Mouse (Mus musculus): ENCODE measurements around the gene Terf2. TPM values are rescaled to one million over a fixed set of nuclear protein-coding genes. Genes with fewer than 3 reads are reported as not detected.

Terf2 gene
- polyA plus RNA-seq, 1 experiment from 2014 or later = 16.8 TPM

DNA sequence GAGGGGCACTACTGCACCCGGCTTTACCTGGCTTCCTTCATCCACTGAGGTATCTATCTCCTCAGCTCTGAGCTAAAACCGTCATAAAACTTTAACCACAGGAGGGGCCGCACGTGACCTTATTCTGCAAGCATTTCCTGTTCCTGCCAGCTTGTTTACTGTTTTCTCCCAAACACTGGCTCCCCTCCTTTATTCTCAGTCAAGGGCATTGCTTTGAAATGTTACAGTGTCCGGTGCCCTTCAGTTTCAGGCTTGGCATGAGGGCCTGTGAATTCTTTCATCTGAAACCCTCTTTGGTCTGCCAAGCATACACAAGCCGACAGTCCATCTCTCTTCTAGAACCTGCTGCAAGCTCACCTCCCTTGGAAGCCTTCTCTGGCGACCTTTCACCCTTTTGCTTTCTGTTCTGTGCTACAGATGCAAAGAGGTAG is 22.5 kb upstream of the Terf2 start:
- H3K4me3 ChIP-seq (ENCODE audit: low read length) = no peak overlapping the region
- ATAC-seq (ENCODE audit: low read depth) = no peak
- no peaks in the 10 kb centered on the region for H3K36me3 ChIP-seq (ENCODE audit: control insufficient read depth, insufficient read depth, low read length)
- peak overlapping the region; percentile 37; the same call in 1 of the 2 replicates for H3K9ac ChIP-seq (ENCODE audit: low read length)
- H3K4me1 ChIP-seq (replicated peaks; ENCODE audit: control insufficient read depth, insufficient read depth, low read length) = peaks cover 22% of the 10 kb centered on the region
- WGBS = 24% methylated on average over 7 of the region's 7 CpGs
- no peaks in the 10 kb centered on the region for H3K27me3 ChIP-seq (ENCODE audit: control insufficient read depth, insufficient read depth, low read depth, low read length)
- H3K27ac ChIP-seq (ENCODE audit: low read length) = peak overlapping the region; percentile 45
- H3K4me2 ChIP-seq (ENCODE audit: low read depth, low read length) = no peak overlapping the region
- H3K9me3 ChIP-seq (ENCODE audit: control insufficient read depth, low read length) = no peaks in the 10 kb centered on the region

- Histone ChIP-seq H3K36me3 (ENCODE audit: control insufficient read depth, insufficient read depth, low read length) (no peaks in the 10 kb centered on the region), H3K27ac (ENCODE audit: low read length) (no peak overlapping the region), H3K9ac (ENCODE audit: low read length) (no peak overlapping the region), H3K9me3 (ENCODE audit: control insufficient read depth, low read length) (no peaks in the 10 kb centered on the region), H3K4me2 (ENCODE audit: low read depth, low read length) (no peak overlapping the region), H3K4me1 (replicated peaks; ENCODE audit: control insufficient read depth, insufficient read depth, low read length) (peaks cover 14% of the 10 kb centered on the region), H3K4me3 (ENCODE audit: low read length) (no peak overlapping the region), H3K27me3 (ENCODE audit: control insufficient read depth, insufficient read depth, low read depth, low read length) (no peaks in the 10 kb centered on the region)
- ATAC-seq (ENCODE audit: low read depth) = peak; percentile 72
- 17% methylated on average over 2 of the region's 2 CpGs for whole genome bisulfite sequencing
Measured at GRCm38 (mm10) chr8:107117019-107117418, 20.7 kb upstream of the Terf2 start.

DNA sequence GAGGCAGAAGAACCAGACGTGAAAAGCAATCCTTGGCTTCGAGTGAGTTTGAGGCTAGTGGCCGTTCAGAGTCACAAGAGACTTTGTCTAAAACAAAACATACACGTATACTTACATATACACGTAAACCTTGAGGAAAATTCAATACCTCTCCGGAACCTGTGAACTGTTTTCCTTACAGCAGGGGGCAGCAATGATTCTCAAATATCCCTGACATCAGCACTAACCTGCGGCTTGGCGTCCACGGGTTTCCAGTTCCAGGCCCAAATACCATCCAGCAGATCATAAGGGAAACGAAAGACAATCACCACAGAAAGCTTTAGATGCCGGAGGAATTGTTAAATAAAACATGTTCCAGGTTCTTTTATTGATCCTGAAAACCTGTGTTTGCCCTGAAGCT is 19.7 kb upstream of the Terf2 start:
- H3K4me1 ChIP-seq (replicated peaks; ENCODE audit: control insufficient read depth, insufficient read depth, low read length) = peaks cover 14% of the 10 kb centered on the region
- no peaks in the 10 kb centered on the region for H3K9me3 ChIP-seq (ENCODE audit: control insufficient read depth, low read length)
- peak; percentile 73; the same call in 1 of the 2 replicates for ATAC-seq (ENCODE audit: low read depth)
- peak overlapping the region; percentile 59; the same call in 1 of the 2 replicates for H3K27ac ChIP-seq (ENCODE audit: low read length)
- H3K9ac ChIP-seq (ENCODE audit: low read length) = no peak overlapping the region
- no peaks in the 10 kb centered on the region for H3K27me3 ChIP-seq (ENCODE audit: control insufficient read depth, insufficient read depth, low read depth, low read length)
- no peak overlapping the region for H3K4me3 ChIP-seq (ENCODE audit: low read length)
- H3K36me3 ChIP-seq (ENCODE audit: control insufficient read depth, insufficient read depth, low read length) = no peaks in the 10 kb centered on the region
- WGBS = 8% methylated on average over 11 of the region's 11 CpGs
- H3K4me2 ChIP-seq (ENCODE audit: low read depth, low read length) = peak overlapping the region; percentile 24; the same call in 1 of the 2 replicates

DNA sequence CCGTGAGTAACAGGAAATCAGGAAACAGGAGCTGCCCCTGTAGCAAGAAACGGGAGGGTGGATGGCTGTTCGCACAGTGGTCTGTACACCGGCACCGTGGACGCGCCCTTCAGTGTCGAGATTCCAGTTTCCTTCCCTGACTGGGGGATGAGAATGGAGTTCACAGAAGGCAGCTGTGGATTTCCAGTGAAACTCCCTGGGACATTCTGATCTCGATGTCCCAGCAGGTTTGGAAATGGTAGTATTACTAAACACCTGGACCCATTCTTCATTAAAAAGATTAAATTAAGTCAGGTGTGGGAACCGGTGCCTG is 18.6 kb upstream of the Terf2 start:
- no peak overlapping the region for H3K4me3 ChIP-seq (ENCODE audit: low read length)
- no peaks in the 10 kb centered on the region for H3K36me3 ChIP-seq (ENCODE audit: control insufficient read depth, insufficient read depth, low read length)
- no peaks in the 10 kb centered on the region for H3K27me3 ChIP-seq (ENCODE audit: control insufficient read depth, insufficient read depth, low read depth, low read length)
- peaks cover 14% of the 10 kb centered on the region for H3K4me1 ChIP-seq (replicated peaks; ENCODE audit: control insufficient read depth, insufficient read depth, low read length)
- peak overlapping the region; percentile 17; the same call in 1 of the 2 replicates for H3K9ac ChIP-seq (ENCODE audit: low read length)
- ATAC-seq (ENCODE audit: low read depth) = no peak
- no peaks in the 10 kb centered on the region for H3K9me3 ChIP-seq (ENCODE audit: control insufficient read depth, low read length)
- 47% methylated on average over 10 of the region's 10 CpGs for WGBS
- peak overlapping the region; percentile 1; the same call in 1 of the 2 replicates for H3K4me2 ChIP-seq (ENCODE audit: low read depth, low read length)
- no peak overlapping the region for H3K27ac ChIP-seq (ENCODE audit: low read length)

DNA sequence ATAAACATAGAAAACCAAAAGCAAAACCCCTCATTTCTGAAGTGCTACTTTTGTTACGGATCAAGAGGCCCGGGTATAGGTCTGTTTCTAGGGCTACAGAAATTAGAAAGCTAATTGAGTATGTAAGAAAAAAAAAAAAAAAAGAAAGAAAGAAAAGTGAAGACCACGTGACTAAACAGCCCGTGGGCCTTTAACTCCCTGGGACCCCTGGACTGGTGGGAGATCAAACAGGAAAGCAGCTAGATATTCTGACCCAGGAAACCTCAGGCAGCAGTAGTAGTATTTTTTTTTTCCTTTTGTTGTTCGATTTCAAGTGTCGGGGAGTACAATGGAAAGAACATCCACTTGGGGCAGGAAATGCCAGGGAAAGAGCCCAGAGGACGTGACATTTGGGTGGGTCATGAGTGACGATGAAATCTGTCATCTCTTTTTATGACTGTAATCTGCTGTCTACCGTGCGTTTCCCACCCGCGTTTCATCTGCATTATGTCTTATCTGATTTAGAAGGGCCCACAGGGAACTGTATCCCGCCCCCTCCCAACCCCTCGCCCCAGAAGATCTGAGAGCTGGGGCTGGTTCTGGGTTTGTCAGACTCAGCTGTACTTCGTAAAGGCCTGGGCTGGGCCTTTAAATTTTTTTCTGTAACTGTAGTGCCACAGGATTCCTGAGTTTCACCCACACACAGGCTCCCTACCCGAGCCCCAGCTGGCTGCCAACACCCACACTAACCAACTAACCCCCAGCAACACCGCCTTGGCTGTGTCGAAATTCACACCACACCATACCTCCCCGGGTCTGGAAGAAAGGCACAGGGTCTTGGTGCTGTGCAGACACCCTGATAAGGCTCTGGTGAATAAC is 18.0 kb upstream of the Terf2 start:
- H3K36me3 ChIP-seq (ENCODE audit: control insufficient read depth, insufficient read depth, low read length) = no peaks in the 10 kb centered on the region
- no peak for ATAC-seq (ENCODE audit: low read depth)
- H3K9ac ChIP-seq (ENCODE audit: low read length) = peak overlapping the region; percentile 17; the same call in 1 of the 2 replicates
- peaks cover 11% of the 10 kb centered on the region for H3K4me1 ChIP-seq (replicated peaks; ENCODE audit: control insufficient read depth, insufficient read depth, low read length)
- no peak overlapping the region for H3K27ac ChIP-seq (ENCODE audit: low read length)
- no peaks in the 10 kb centered on the region for H3K9me3 ChIP-seq (ENCODE audit: control insufficient read depth, low read length)
- 32% methylated on average over 19 of the region's 19 CpGs for WGBS
- H3K27me3 ChIP-seq (ENCODE audit: control insufficient read depth, insufficient read depth, low read depth, low read length) = no peaks in the 10 kb centered on the region
- H3K4me3 ChIP-seq (ENCODE audit: low read length) = no peak overlapping the region
- H3K4me2 ChIP-seq (ENCODE audit: low read depth, low read length) = peak overlapping the region; percentile 1; the same call in 1 of the 2 replicates

GRCm38 (mm10) chr8:107113209-107113608 is 16.9 kb upstream of the Terf2 start:
- H3K27ac ChIP-seq (ENCODE audit: low read length) = no peak overlapping the region
- no peak overlapping the region for H3K9ac ChIP-seq (ENCODE audit: low read length)
- no peak for ATAC-seq (ENCODE audit: low read depth)
- no peaks in the 10 kb centered on the region for H3K27me3 ChIP-seq (ENCODE audit: control insufficient read depth, insufficient read depth, low read depth, low read length)
- H3K4me3 ChIP-seq (ENCODE audit: low read length) = no peak overlapping the region
- no peaks in the 10 kb centered on the region for H3K9me3 ChIP-seq (ENCODE audit: control insufficient read depth, low read length)
- 58% methylated on average over 4 of the region's 4 CpGs for WGBS
- H3K4me2 ChIP-seq (ENCODE audit: low read depth, low read length) = no peak overlapping the region
- no peaks in the 10 kb centered on the region for H3K36me3 ChIP-seq (ENCODE audit: control insufficient read depth, insufficient read depth, low read length)
- peaks cover 2% of the 10 kb centered on the region for H3K4me1 ChIP-seq (replicated peaks; ENCODE audit: control insufficient read depth, insufficient read depth, low read length)

DNA sequence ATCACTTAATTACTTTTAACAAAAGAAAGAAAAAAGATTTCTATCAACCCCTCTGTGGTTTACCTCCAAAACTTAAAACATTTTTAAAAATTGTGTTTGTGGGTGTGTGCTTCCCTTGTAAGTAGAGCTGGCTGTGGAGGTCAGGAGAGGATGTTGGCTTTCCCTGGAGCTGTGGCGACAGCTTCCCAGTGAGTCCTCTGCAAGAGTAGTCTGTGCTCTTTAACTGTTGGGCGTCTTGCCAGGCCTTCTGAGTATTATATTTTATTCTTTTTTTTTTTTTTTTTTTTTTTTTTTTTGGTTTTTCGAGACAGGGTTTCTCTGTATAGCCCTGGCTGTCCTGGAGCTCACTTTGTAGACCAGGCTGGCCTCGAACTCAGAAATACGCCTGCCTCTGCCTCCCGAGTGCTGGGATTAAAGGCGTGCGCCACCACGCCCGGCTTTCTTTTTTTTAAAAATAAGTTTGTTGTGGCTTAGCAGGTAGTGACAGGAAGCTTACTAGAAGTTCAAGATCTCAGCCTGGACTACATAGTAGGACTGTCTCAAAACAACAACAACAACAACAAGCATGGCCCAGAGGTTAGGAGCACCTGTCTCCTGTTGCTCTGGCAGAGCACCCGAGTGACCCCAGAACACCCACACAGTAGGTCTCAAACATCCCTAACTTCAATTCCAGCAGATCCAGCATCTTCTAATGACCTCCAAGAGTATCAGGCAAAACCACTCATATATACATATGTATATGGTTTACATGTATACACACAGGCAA is 15.2 kb upstream of the Terf2 start:
- H3K4me1 ChIP-seq (replicated peaks; ENCODE audit: control insufficient read depth, insufficient read depth, low read length) = peaks cover 2% of the 10 kb centered on the region
- H3K27ac ChIP-seq (ENCODE audit: low read length) = no peak overlapping the region
- H3K9ac ChIP-seq (ENCODE audit: low read length) = no peak overlapping the region
- no peaks in the 10 kb centered on the region for H3K36me3 ChIP-seq (ENCODE audit: control insufficient read depth, insufficient read depth, low read length)
- no peaks in the 10 kb centered on the region for H3K9me3 ChIP-seq (ENCODE audit: control insufficient read depth, low read length)
- H3K4me2 ChIP-seq (ENCODE audit: low read depth, low read length) = no peak overlapping the region
- H3K4me3 ChIP-seq (ENCODE audit: low read length) = no peak overlapping the region
- no peak for ATAC-seq (ENCODE audit: low read depth)
- H3K27me3 ChIP-seq (ENCODE audit: control insufficient read depth, insufficient read depth, low read depth, low read length) = no peaks in the 10 kb centered on the region
- WGBS = 84% methylated on average over 10 of the region's 11 CpGs

GRCm38 (mm10) chr8:107110629-107111330 is 14.4 kb upstream of the Terf2 start:
- Histone ChIP-seq H3K36me3 (ENCODE audit: control insufficient read depth, insufficient read depth, low read length) (no peaks in the 10 kb centered on the region), H3K9me3 (ENCODE audit: control insufficient read depth, low read length) (no peaks in the 10 kb centered on the region), H3K27ac (ENCODE audit: low read length) (no peak overlapping the region), H3K4me2 (ENCODE audit: low read depth, low read length) (no peak overlapping the region), H3K4me1 (replicated peaks; ENCODE audit: control insufficient read depth, insufficient read depth, low read length) (no peaks in the 10 kb centered on the region; the same call in none of the 2 replicates), H3K27me3 (ENCODE audit: control insufficient read depth, insufficient read depth, low read depth, low read length) (no peaks in the 10 kb centered on the region), H3K4me3 (ENCODE audit: low read length) (no peak overlapping the region), H3K9ac (ENCODE audit: low read length) (no peak overlapping the region)
- no peak for ATAC-seq (ENCODE audit: low read depth)
- WGBS = 65% methylated on average over 9 of the region's 9 CpGs

All from lung, embryonic 16.5 days (tissue).